Mouse (Mus musculus) testis, adult 2 months (tissue): ENCODE results near the gene Odaph. TPM values are rescaled to one million over a fixed set of nuclear protein-coding genes. Genes with fewer than 3 reads are reported as not detected.

ENCODE experiments used
- H3K27ac ChIP-seq: fragments of 200-500 bp; 2 replicates; pipeline ENCODE4 v1.5.1; 2012; ENCODE audit warnings: low read depth, low read length; ENCODE audit not compliant: control insufficient read depth, insufficient read depth
- H3K27me3 ChIP-seq: fragments of 200-500 bp; 2 replicates; pipeline ENCODE4 v1.6.1; 2012; ENCODE audit warnings: mild to moderate bottlenecking, low read length, moderate library complexity; ENCODE audit not compliant: control insufficient read depth, insufficient read depth
- H3K36me3 ChIP-seq: fragments of 200-500 bp; 2 replicates; pipeline ENCODE4 v1.6.1; 2012; ENCODE audit warnings: mild to moderate bottlenecking, low read length; ENCODE audit not compliant: control insufficient read depth, insufficient read depth
- H3K4me1 ChIP-seq: fragments of 200-500 bp; 2 replicates; pipeline ENCODE4 v1.6.1; 2012; ENCODE audit warnings: low read length; ENCODE audit not compliant: control insufficient read depth, insufficient read depth
- H3K4me3 ChIP-seq: fragments of 200-500 bp; 2 replicates; pipeline ENCODE4 v1.5.1; 2012; ENCODE audit warnings: low read depth, mild to moderate bottlenecking, low read length, moderate library complexity, mixed read lengths; ENCODE audit not compliant: control insufficient read depth
- CTCF ChIP-seq: fragments of 200-500 bp; IDR thresholded peaks from 2 replicates; pipeline ENCODE4 v1.5.1; 2012; ENCODE audit warnings: low read depth, mild to moderate bottlenecking, inconsistent platforms, low read length, moderate library complexity; ENCODE audit not compliant: control insufficient read depth, insufficient read depth, insufficient replicate concordance
- POLR2A ChIP-seq: fragments of 200-500 bp; IDR thresholded peaks from 2 replicates; pipeline ENCODE4 v1.6.1; 2012; ENCODE audit warnings: low read depth, mild to moderate bottlenecking, inconsistent platforms, low read length, moderate library complexity; ENCODE audit not compliant: control insufficient read depth
- polyA plus RNA-seq: library from polyadenylated mRNA; depleted of rRNA; stranded (reverse); fragments of >200 nt; gene quantifications from 2 replicates; pipeline ENCODE4 v1.2.3, GENCODE M21; 2012

Gene Odaph
- polyA plus RNA-seq, 1 experiment = 1.0 TPM

DNA sequence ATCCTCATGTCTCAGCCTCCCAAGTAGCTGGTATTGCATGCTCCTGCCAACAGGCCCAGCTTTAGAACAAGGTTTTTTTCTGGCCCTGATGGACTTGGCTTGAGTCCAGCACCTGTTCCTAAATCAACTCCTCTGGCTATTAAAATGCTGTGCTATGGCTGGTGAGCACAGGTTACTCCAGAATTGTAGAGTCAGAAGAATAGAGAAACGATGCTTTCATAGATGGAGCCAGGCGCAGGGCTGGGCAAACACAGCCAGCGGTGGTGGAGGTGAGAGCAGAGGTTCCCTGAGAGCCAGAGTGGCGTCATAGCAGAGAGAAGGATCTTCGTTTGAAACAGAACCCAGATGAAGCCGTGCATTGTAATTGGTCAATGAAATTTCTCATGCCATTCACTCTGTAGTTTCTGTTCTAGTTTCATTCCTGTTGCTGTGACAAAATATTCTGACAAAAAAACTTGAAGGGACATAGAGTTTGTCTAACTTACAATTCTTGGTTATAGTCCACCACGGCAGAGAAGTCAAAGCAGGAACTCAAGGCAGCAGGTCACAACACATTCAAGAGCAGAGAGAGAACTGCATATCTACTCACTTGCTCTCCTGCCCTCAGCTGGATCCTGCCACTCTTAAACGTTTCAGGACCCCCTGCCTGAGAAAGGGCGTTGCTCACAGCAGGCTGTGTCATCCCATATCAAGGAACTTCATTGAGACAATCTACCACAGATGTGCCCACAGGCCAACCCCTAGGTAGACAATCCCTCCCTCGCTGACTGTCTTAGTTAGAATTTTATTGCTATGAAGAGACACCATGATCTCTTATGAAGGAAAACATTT, 10.5 kb upstream of the Odaph start:
- H3K27me3 ChIP-seq = no peaks in the 10 kb centered on the region
- no peak overlapping the region for H3K4me3 ChIP-seq
- no peaks in the 10 kb centered on the region for H3K4me1 ChIP-seq
- no peaks in the 10 kb centered on the region for H3K36me3 ChIP-seq
- no peak overlapping the region for H3K27ac ChIP-seq
- TF ChIP-seq POLR2A (no peak), CTCF (no peak)

DNA sequence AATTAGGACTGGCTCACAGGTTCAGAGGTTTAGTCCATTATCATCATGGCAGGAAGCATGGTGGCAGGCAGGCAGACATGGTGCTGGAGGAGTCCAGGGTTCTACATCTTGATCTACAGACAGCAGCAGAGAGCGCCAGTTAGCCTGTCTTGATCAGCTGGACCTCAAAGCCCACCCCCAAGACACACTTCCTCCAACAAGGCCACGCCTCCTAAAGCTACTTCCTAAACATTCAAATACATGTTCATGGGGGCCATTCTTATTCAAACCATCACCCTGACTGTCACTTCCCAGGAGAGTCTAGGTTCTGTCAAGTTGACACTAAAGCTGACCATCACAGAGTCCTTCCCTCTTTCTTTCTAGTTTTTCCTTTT, 9.9 kb upstream of the Odaph start:
- H3K4me3 ChIP-seq = no peak overlapping the region
- TF ChIP-seq POLR2A (no peak), CTCF (no peak)
- H3K4me1 ChIP-seq = no peaks in the 10 kb centered on the region
- H3K36me3 ChIP-seq = no peaks in the 10 kb centered on the region
- no peaks in the 10 kb centered on the region for H3K27me3 ChIP-seq
- no peak overlapping the region for H3K27ac ChIP-seq

DNA sequence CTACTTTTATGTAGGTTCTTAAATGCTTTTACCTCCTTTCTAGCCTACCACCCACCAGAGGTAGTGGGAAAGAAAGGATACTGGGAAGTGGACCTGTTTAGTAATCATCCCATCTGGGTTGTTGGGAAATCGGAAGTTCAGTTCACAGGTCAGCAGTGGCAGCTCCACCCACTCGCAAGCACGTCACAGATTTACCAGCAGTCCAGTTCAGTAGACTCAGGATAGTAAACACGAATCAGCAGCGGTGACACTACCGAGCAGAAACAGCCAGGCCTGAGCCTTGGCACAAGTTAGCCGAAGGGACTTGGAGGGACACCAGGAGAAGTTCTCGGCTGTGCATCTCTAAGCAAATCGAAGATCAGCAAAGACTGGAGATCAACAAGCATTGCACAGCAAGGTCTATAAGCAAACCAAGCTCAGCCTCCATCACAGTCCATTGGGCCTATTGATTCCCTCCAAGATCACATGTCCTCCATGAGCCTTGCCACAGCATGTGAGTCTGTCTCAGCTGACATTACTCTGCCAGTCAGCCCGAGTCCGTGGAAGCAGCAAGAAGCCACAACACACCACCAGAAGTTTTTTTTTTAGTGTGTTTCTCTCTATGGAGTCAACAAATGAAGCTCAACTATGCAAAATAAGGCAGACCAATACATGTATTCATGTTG, 6.0 kb upstream of the Odaph start:
- TF ChIP-seq CTCF = no peak
- no peak for TF ChIP-seq POLR2A
- no peak overlapping the region for H3K27ac ChIP-seq
- H3K27me3 ChIP-seq = no peaks in the 10 kb centered on the region
- H3K36me3 ChIP-seq = no peaks in the 10 kb centered on the region
- no peak overlapping the region for H3K4me3 ChIP-seq
- no peaks in the 10 kb centered on the region for H3K4me1 ChIP-seq

DNA sequence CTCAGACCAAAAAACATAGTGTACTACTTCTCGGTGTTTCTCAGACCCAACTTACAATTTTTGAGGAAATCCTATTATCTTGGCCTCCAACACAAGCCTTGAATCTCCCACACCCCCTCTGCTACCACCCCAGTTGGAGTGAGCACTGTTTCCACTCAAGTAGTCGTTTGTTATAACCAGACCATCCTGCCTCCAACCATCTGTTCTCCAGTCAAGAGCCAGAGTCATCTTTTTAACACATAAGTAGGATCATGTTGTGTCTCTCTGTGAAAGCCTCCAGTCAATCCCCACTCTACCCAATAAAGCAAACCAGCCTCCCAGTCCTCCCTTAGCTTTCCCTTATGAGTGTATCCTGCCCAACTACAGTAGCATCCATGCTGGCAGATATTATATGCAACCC, 3.8 kb upstream of the Odaph start:
- H3K4me1 ChIP-seq = no peaks in the 10 kb centered on the region
- H3K36me3 ChIP-seq = no peaks in the 10 kb centered on the region
- H3K27me3 ChIP-seq = no peaks in the 10 kb centered on the region
- H3K4me3 ChIP-seq = no peak overlapping the region
- no peak for TF ChIP-seq CTCF
- no peak for TF ChIP-seq POLR2A
- H3K27ac ChIP-seq = no peak overlapping the region

DNA sequence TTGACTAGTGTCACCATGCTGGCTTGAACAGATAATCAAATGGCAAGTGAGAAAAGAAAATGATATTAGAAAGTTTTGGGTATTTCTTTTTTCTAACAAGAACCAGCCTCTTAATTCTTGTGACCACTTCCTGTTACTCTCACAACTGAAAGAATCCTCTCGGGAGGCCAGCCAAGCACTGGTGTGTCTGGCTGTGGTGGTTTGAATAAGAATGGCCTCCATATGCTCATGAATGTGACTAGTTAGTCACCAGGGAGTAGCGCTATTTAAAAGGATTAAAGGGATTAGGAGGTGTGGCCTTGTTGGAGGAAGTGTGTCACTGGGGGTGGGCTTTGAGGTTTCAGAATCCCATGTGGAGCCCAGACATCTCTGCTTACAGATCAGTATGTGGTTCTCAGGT, 1.6 kb upstream of the Odaph start:
- Histone ChIP-seq H3K36me3 (no peaks in the 10 kb centered on the region), H3K4me3 (no peak overlapping the region), H3K4me1 (no peaks in the 10 kb centered on the region), H3K27me3 (no peaks in the 10 kb centered on the region), H3K27ac (no peak overlapping the region)
- TF ChIP-seq POLR2A (no peak), CTCF (no peak)

DNA sequence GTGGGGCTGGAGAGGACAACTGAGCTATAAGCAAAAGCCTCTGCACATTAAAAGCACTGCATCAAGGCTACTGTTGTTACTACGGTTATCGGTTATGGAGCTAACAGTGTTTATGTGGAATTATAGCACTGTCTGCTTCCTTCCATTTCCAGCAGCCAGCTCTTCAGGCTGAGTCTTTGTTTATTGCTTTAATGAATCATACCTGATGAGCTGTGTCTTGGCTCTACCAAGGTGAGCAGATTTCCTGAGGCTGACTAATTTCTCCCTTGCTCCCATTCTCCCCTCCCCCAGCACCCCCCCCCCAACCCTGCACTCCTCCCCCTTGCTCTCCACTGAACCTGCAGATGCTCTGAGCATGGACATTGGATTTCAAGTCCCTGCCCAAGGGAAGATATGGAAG, 524 bp downstream of the Odaph start:
- Histone ChIP-seq H3K36me3 (no peaks in the 10 kb centered on the region), H3K27me3 (no peaks in the 10 kb centered on the region), H3K4me3 (no peak overlapping the region), H3K27ac (no peak overlapping the region), H3K4me1 (no peaks in the 10 kb centered on the region)
- TF ChIP-seq CTCF (no peak), POLR2A (no peak)

DNA sequence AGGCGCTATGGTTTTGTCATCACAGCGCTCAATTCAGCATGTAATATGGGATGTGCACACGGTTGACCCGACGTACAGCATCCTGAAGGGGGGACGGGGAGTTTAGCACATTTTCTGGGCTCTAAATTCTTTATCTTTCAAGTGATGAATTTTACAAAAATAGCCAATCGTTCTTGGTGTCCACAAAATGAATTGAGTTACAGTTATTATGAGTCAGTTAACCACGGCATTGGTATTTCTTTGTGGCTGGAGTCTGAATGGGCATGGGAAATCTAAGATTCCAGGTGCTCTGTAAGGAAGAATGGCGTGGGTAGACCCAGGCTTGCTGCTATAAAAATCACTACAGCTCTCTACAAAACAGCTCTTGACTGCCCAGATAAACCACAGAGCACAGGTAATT, 2.0 kb downstream of the Odaph start:
- H3K4me3 ChIP-seq = no peak overlapping the region
- no peaks in the 10 kb centered on the region for H3K36me3 ChIP-seq
- no peak overlapping the region for H3K27ac ChIP-seq
- H3K4me1 ChIP-seq = no peaks in the 10 kb centered on the region
- TF ChIP-seq CTCF (no peak), POLR2A (no peak)
- no peaks in the 10 kb centered on the region for H3K27me3 ChIP-seq
